Mouse (Mus musculus): ENCODE measurements around the gene Rnf144b. TPM values are rescaled to one million over a fixed set of nuclear protein-coding genes. Genes with fewer than 3 reads are reported as not detected.

Gene Rnf144b
- polyA plus RNA-seq, 1 experiment from 2014 or later: 1.6 TPM

DNA sequence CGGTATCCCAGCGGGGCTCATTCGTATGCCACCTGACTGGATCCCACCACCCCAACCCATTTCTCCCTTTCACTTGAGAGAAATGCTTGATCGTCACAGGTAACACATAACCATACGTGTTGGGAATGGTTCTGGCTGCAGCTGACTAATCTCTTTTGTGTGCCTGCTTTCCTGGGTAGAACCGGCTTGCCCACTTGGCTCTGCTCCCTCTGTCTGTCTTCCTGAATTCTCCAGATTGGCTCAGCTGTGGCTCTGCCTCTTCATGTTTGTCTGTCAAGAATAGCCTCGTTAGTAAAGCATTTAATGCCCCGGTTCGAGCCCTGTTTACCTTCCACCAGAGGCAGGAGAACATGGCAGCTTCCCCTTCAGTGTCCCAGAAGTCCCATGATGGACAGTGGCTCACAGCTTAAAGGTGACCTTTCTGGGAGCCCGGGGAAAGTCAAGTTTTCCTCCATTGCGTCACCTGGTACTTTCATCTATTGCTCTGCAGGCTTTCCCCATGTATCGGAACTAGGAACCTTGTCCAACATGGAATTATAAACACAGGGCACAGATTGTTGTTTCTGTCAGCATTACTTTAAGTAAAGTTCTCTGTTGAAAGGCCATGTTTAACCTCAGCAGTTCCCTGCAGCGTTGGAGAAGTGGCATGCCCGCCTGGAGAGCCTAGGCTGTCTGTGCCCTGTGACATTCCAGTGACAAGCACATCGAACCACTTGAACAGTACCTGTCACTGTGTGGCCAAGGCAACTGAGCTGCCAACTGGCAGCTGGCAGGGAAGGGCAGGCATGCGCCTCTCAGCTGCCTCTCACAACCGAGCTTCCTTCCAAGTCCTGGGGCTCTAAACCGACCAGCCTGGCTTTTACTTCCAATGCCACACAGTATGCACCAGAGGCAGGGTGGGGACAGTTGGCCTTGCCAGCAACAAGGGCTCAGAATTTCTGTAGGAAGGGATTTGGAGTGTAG is 101.4 kb downstream of the Rnf144b start:
- WGBS (ENCODE audit: insufficient replicate concordance): 71% methylated on average over 18 of the region's 18 CpGs
- H3K4me3 ChIP-seq (ENCODE audit: low read depth, low read length): no peak overlapping the region
- H3K27me3 ChIP-seq (ENCODE audit: control insufficient read depth, insufficient read depth, low read length): no peaks in the 10 kb centered on the region
- H3K4me1 ChIP-seq (ENCODE audit: control insufficient read depth, insufficient read depth, low read length): peaks cover 12% of the 10 kb centered on the region
- no peak overlapping the region for H3K27ac ChIP-seq (ENCODE audit: low read depth, low read length)
- no peaks in the 10 kb centered on the region for H3K9me3 ChIP-seq (replicated peaks; ENCODE audit: control insufficient read depth, low read length)
- H3K9ac ChIP-seq (ENCODE audit: low read depth, low read length): no peak overlapping the region
- ATAC-seq (replicated peaks; ENCODE audit: insufficient number of reproducible peaks, low FRiP score, low TSS enrichment): no peak
- no peak overlapping the region for H3K4me2 ChIP-seq
- H3K36me3 ChIP-seq (ENCODE audit: control insufficient read depth, insufficient read depth, low read length): no peaks in the 10 kb centered on the region

DNA sequence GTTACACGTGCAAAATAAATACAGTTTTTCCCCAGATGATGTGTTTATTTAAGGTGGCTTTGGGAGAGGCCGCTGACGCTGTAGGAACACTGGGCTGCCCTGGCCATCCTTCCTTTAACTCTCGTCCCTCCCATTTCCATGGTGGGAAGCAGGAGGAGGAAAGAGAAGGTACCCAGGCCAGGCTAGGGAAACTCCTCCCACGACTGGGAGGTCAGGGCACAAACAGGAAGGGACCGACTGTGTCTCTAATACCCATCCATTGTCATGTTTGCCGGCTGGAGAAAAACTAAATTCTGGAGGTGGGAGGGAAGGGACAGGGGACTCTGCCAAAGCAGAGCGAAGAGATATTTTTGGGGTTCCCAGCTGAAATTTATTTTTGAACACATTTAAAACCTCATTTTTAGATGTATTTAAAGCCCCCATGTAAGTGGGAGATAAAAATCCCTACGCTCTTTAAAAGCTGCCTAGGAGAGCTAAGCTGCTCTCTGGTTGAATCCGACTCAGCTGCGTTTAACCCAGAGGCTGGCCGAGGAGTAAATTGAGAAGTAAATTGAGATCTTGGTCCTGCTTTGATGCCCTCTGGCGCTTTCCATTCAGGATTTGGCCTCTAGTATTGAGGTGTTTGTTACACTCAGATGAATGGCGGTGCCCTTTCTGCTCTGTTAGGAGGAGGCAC is 102.3 kb downstream of the Rnf144b start:
- H3K9ac ChIP-seq (ENCODE audit: low read depth, low read length): no peak overlapping the region
- no peaks in the 10 kb centered on the region for H3K27me3 ChIP-seq (ENCODE audit: control insufficient read depth, insufficient read depth, low read length)
- H3K27ac ChIP-seq (ENCODE audit: low read depth, low read length): no peak overlapping the region
- H3K4me3 ChIP-seq (ENCODE audit: low read depth, low read length): no peak overlapping the region
- H3K36me3 ChIP-seq (ENCODE audit: control insufficient read depth, insufficient read depth, low read length): no peaks in the 10 kb centered on the region
- 28% methylated on average over 14 of the region's 14 CpGs for WGBS (ENCODE audit: insufficient replicate concordance)
- H3K9me3 ChIP-seq (replicated peaks; ENCODE audit: control insufficient read depth, low read length): no peaks in the 10 kb centered on the region
- H3K4me1 ChIP-seq (ENCODE audit: control insufficient read depth, insufficient read depth, low read length): peaks cover 12% of the 10 kb centered on the region
- no peak for ATAC-seq (replicated peaks; ENCODE audit: insufficient number of reproducible peaks, low FRiP score, low TSS enrichment)
- H3K4me2 ChIP-seq: no peak overlapping the region

DNA sequence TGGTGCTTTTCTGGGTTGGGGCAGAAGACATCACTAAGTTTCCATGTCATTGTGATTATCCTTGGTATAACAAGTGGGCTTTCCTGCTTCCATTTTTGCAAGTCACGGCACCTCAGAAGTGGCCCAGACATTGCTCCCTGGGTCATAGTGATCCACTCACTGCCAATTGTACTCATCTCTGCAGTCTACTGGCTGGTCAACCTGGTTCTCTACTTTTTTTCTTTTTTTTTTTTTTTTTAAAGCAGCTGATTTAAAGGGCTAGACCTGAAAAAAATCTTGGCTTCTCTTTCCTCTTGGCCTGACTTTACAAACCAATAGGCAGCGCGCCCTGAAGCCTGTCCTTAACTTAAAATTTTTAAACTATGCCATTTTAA is 102.9 kb downstream of the Rnf144b start:
- H3K27ac ChIP-seq (ENCODE audit: low read depth, low read length): no peak overlapping the region
- H3K4me2 ChIP-seq: no peak overlapping the region
- H3K36me3 ChIP-seq (ENCODE audit: control insufficient read depth, insufficient read depth, low read length): no peaks in the 10 kb centered on the region
- no peak overlapping the region for H3K9ac ChIP-seq (ENCODE audit: low read depth, low read length)
- H3K4me1 ChIP-seq (ENCODE audit: control insufficient read depth, insufficient read depth, low read length): peaks cover 12% of the 10 kb centered on the region
- WGBS (ENCODE audit: insufficient replicate concordance): 85% methylated on average over 3 of the region's 3 CpGs
- H3K4me3 ChIP-seq (ENCODE audit: low read depth, low read length): no peak overlapping the region
- no peak for ATAC-seq (replicated peaks; ENCODE audit: insufficient number of reproducible peaks, low FRiP score, low TSS enrichment)
- no peaks in the 10 kb centered on the region for H3K9me3 ChIP-seq (replicated peaks; ENCODE audit: control insufficient read depth, low read length)
- H3K27me3 ChIP-seq (ENCODE audit: control insufficient read depth, insufficient read depth, low read length): no peaks in the 10 kb centered on the region

DNA sequence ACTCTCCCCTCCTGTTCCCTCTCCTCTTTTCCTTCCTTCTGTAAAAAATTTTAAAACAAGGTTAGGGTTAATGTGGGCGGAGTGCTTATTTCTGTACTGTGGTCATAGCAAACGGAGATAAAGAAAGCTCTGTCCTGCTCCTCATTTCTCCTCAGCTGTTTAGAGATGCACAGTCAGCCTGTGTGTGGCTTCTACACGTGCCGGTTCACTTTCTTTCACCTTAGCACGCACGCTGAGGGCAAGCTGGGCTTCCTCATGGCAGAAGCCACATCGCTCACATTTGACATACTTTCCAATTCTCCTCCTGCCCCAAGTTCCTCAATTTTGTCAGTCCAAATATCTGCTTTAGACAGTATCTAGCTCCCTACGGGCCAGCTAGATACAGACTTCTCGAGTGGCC is 103.3 kb downstream of the Rnf144b start:
- Histone ChIP-seq H3K4me1 (ENCODE audit: control insufficient read depth, insufficient read depth, low read length) (peaks cover 12% of the 10 kb centered on the region), H3K9me3 (replicated peaks; ENCODE audit: control insufficient read depth, low read length) (no peaks in the 10 kb centered on the region), H3K4me2 (no peak overlapping the region), H3K9ac (ENCODE audit: low read depth, low read length) (no peak overlapping the region), H3K27ac (ENCODE audit: low read depth, low read length) (no peak overlapping the region), H3K36me3 (ENCODE audit: control insufficient read depth, insufficient read depth, low read length) (no peaks in the 10 kb centered on the region), H3K27me3 (ENCODE audit: control insufficient read depth, insufficient read depth, low read length) (no peaks in the 10 kb centered on the region), H3K4me3 (ENCODE audit: low read depth, low read length) (no peak overlapping the region)
- 79% methylated on average over 9 of the region's 9 CpGs for WGBS (ENCODE audit: insufficient replicate concordance)
- no peak for ATAC-seq (replicated peaks; ENCODE audit: insufficient number of reproducible peaks, low FRiP score, low TSS enrichment)

DNA sequence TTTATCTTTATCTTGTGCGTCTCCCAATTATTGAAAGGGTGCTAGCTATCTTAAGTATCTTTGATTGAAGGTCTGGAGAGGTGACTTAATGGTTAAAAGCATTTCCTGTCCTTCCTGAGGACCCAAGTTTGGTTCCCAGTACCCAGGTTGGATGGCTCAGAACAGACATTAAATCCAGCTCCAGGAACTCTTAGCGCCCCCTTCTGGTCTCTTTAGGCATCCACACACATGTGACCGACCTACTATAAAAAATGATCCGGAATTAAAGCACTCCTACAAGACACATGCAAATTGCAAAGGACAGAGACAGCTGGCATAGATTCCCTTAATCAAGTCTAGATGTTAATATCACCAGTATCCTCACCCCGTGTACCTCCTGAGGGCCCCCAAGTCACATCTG is 104.1 kb downstream of the Rnf144b start:
- Histone ChIP-seq H3K27ac (ENCODE audit: low read depth, low read length) (no peak overlapping the region), H3K4me2 (no peak overlapping the region), H3K4me1 (ENCODE audit: control insufficient read depth, insufficient read depth, low read length) (peaks cover 12% of the 10 kb centered on the region), H3K27me3 (ENCODE audit: control insufficient read depth, insufficient read depth, low read length) (no peaks in the 10 kb centered on the region), H3K4me3 (ENCODE audit: low read depth, low read length) (no peak overlapping the region), H3K36me3 (ENCODE audit: control insufficient read depth, insufficient read depth, low read length) (no peaks in the 10 kb centered on the region), H3K9me3 (replicated peaks; ENCODE audit: control insufficient read depth, low read length) (no peaks in the 10 kb centered on the region), H3K9ac (ENCODE audit: low read depth, low read length) (no peak overlapping the region)
- ATAC-seq (replicated peaks; ENCODE audit: insufficient number of reproducible peaks, low FRiP score, low TSS enrichment): no peak
- WGBS (ENCODE audit: insufficient replicate concordance): 89% methylated on average over 5 of the region's 5 CpGs

DNA sequence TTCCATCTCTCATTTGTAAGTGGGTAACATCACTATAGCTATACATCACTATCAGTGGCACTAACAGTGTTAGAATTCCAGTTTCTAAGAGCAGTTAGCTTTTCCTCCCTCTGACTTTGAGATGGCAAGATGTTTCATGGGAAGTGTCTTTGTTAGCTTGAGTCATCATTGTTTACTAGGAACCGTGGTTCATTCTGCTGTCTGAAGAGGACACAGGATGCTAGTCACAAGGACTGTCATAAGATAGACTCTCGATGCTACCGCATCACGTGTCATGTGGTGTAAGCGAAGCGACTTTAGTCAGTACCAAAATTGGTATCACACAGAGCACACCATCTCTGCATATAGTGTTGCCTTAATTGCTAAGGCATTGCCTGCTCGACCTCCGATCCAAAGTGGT is 105.7 kb downstream of the Rnf144b start:
- Histone ChIP-seq H3K27ac (ENCODE audit: low read depth, low read length) (no peak overlapping the region), H3K9me3 (replicated peaks; ENCODE audit: control insufficient read depth, low read length) (no peaks in the 10 kb centered on the region), H3K27me3 (ENCODE audit: control insufficient read depth, insufficient read depth, low read length) (no peaks in the 10 kb centered on the region), H3K9ac (ENCODE audit: low read depth, low read length) (no peak overlapping the region), H3K36me3 (ENCODE audit: control insufficient read depth, insufficient read depth, low read length) (no peaks in the 10 kb centered on the region), H3K4me3 (ENCODE audit: low read depth, low read length) (no peak overlapping the region), H3K4me1 (ENCODE audit: control insufficient read depth, insufficient read depth, low read length) (peaks cover 12% of the 10 kb centered on the region), H3K4me2 (no peak overlapping the region)
- 87% methylated on average over 8 of the region's 8 CpGs for WGBS (ENCODE audit: insufficient replicate concordance)
- ATAC-seq (replicated peaks; ENCODE audit: insufficient number of reproducible peaks, low FRiP score, low TSS enrichment): no peak

DNA sequence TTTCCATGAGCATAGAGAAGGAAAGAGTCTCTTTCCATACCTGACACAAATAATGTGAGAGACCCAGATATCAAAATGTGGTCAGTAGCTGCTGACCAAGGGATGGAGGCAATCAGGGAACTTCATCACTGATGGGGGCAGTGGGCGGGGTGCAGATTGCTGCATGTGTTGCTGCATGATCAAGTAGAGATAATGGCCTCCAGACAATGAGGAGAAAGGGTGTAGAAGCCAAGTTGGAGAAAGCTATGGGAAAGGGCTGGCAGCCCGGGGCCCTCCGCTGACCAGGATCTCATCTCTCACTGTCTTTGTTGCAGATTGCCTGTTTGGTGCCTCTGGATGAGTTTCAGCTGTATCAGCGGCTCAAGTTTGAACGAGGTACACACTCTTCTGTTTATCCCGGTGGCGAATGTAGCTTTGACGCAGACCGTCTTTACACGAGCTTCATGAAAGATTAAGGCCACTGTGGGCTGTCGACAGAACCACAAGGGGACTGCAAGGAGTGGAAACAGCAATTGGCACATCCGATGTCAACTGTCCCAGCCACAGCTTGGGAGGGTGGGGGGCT is 106.3 kb downstream of the Rnf144b start:
- H3K4me3 ChIP-seq (ENCODE audit: low read depth, low read length): no peak overlapping the region
- no peaks in the 10 kb centered on the region for H3K36me3 ChIP-seq (ENCODE audit: control insufficient read depth, insufficient read depth, low read length)
- 70% methylated on average over 12 of the region's 12 CpGs for WGBS (ENCODE audit: insufficient replicate concordance)
- peaks cover 12% of the 10 kb centered on the region for H3K4me1 ChIP-seq (ENCODE audit: control insufficient read depth, insufficient read depth, low read length)
- no peak for ATAC-seq (replicated peaks; ENCODE audit: insufficient number of reproducible peaks, low FRiP score, low TSS enrichment)
- no peak overlapping the region for H3K27ac ChIP-seq (ENCODE audit: low read depth, low read length)
- H3K9me3 ChIP-seq (replicated peaks; ENCODE audit: control insufficient read depth, low read length): no peaks in the 10 kb centered on the region
- H3K27me3 ChIP-seq (ENCODE audit: control insufficient read depth, insufficient read depth, low read length): no peaks in the 10 kb centered on the region
- no peak overlapping the region for H3K4me2 ChIP-seq
- no peak overlapping the region for H3K9ac ChIP-seq (ENCODE audit: low read depth, low read length)

DNA sequence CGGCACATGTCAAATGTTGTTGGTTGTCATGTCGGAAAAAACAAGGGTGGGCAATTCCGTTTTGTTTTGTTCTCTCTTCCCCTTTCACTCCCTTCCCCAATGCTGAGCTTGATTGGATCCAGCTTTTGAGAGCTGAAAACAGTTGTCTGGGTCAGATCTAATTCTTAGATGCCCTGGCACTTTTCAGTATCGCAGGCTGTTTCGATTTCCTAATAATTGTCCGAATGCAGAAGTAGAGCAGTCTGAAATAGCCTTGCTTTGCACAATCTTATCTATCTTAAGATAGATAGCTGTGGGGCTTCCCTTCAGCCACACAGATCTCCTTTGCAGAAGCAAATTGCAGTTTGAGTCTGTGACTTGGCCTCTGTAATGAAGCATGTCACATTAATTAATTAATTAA is 109.7 kb downstream of the Rnf144b start:
- WGBS (ENCODE audit: insufficient replicate concordance): 75% methylated on average over 6 of the region's 6 CpGs
- H3K9ac ChIP-seq (ENCODE audit: low read depth, low read length): no peak overlapping the region
- no peak overlapping the region for H3K4me3 ChIP-seq (ENCODE audit: low read depth, low read length)
- no peaks in the 10 kb centered on the region for H3K36me3 ChIP-seq (ENCODE audit: control insufficient read depth, insufficient read depth, low read length)
- no peaks in the 10 kb centered on the region for H3K9me3 ChIP-seq (replicated peaks; ENCODE audit: control insufficient read depth, low read length)
- ATAC-seq (replicated peaks; ENCODE audit: insufficient number of reproducible peaks, low FRiP score, low TSS enrichment): no peak
- H3K27me3 ChIP-seq (ENCODE audit: control insufficient read depth, insufficient read depth, low read length): no peaks in the 10 kb centered on the region
- no peak overlapping the region for H3K27ac ChIP-seq (ENCODE audit: low read depth, low read length)
- H3K4me1 ChIP-seq (ENCODE audit: control insufficient read depth, insufficient read depth, low read length): peaks cover 5% of the 10 kb centered on the region; the same call in 1 of the 2 replicates
- no peak overlapping the region for H3K4me2 ChIP-seq

Measured in heart, embryonic 11.5 days (tissue).